Mouse (Mus musculus) midbrain, embryonic 15.5 days (tissue): ENCODE results near the gene Ctnnal1. TPM values are rescaled to one million over a fixed set of nuclear protein-coding genes. Genes with fewer than 3 reads are reported as not detected.

Experiments used
- ATAC-seq: fragments of 200-750 bp; cut with Nextera tagmentation; replicated peaks from 2 replicates; pipeline ENCODE4 v1.8.0; 2017; ENCODE audit warnings: moderate TSS enrichment
- H3K27ac ChIP-seq: fragments of 300-500 bp; sonication (generic); 2 replicates; pipeline ENCODE4 v1.5.1; 2015; ENCODE audit warnings: mild to moderate bottlenecking, inconsistent platforms
- H3K27me3 ChIP-seq: fragments of 300-500 bp; sonication (generic); replicated peaks from 2 replicates; pipeline ENCODE4 v1.6.1; 2015; ENCODE audit warnings: inconsistent platforms
- H3K36me3 ChIP-seq: fragments of 300-500 bp; sonication (generic); replicated peaks from 2 replicates; pipeline ENCODE4 v1.6.1; 2015; ENCODE audit warnings: inconsistent platforms
- H3K4me1 ChIP-seq: fragments of 300-500 bp; sonication (generic); 2 replicates; pipeline ENCODE4 v1.6.1; 2015; ENCODE audit warnings: inconsistent platforms
- H3K4me2 ChIP-seq: fragments of 300-500 bp; sonication (generic); 2 replicates; pipeline ENCODE4 v1.6.1; 2015; ENCODE audit warnings: inconsistent platforms, mild to moderate bottlenecking, moderate library complexity
- H3K4me3 ChIP-seq: fragments of 300-500 bp; sonication (generic); 2 replicates; pipeline ENCODE4 v1.5.1; 2015; ENCODE audit warnings: mild to moderate bottlenecking, inconsistent platforms
- H3K9ac ChIP-seq: fragments of 300-500 bp; sonication (generic); 2 replicates; pipeline ENCODE4 v1.6.1; 2015; ENCODE audit warnings: mild to moderate bottlenecking, inconsistent platforms
- H3K9me3 ChIP-seq: fragments of 300-500 bp; sonication (generic); 2 replicates; pipeline ENCODE4 v1.6.1; 2016; ENCODE audit warnings: inconsistent platforms
- WGBS: fragments of 180-500 bp; shearing (Covaris S2); methylation state at CpG from one replicate; pipeline ENCODE4 v1.1.7; 2015; ENCODE audit warnings: mixed read lengths; 5-methylcytosine and 5-hydroxymethylcytosine counted together
- polyA plus RNA-seq: library from polyadenylated mRNA; unstranded; fragments of >200 nt; fragmentation: Nextera tagmentation; extraction: Ambion mirVana; gene quantifications from 2 replicates; pipeline ENCODE4 v1.2.1, GENCODE M21; 2015

The Ctnnal1 gene
- polyA plus RNA-seq, 1 experiment from 2014 or later = 14.0 TPM

- no peak for ATAC-seq
- Histone ChIP-seq H3K4me1 (no peaks in the 10 kb centered on the region), H3K4me3 (no peak overlapping the region), H3K4me2 (no peak overlapping the region), H3K27me3 (no peaks in the 10 kb centered on the region), H3K9me3 (no peaks in the 10 kb centered on the region), H3K9ac (no peak overlapping the region), H3K36me3 (no peaks in the 10 kb centered on the region), H3K27ac (no peak overlapping the region)
- 97% methylated on average over 5 of the region's 5 CpGs for WGBS
These were observed 9.1 kb downstream of the Ctnnal1 start for GRCm38 (mm10) chr4:56855935-56856334.

DNA sequence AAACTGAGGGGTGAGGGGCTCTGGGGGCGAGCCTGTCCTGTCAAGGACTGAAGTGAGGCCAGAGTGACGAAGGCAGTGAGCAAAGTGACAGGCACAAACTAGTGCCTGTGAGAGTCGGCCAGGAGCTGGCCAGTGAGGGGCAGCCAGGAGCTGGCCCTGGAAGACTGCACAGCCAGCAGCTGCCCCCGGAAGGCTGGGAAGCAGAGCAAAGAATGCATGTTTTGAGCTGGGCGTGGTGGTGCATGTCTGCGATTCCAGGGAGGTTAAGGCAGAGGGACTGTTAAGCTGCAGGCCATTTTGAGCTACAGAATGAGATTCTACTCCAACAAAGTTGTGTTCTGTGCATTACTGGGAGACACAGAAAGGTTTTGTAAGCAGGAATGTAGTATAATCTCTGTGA lies 14.3 kb downstream of the Ctnnal1 start:
- 37% methylated on average over 6 of the region's 6 CpGs for WGBS
- ATAC-seq = no peak
- Histone ChIP-seq H3K9me3 (no peaks in the 10 kb centered on the region), H3K4me3 (no peak overlapping the region), H3K36me3 (0 out of 2 replicates have a peak, but pooled peaks cover under 1% of the 10 kb centered on the region), H3K4me1 (no peaks in the 10 kb centered on the region), H3K27ac (no peak overlapping the region), H3K9ac (no peak overlapping the region), H3K27me3 (no peaks in the 10 kb centered on the region), H3K4me2 (no peak overlapping the region)

DNA sequence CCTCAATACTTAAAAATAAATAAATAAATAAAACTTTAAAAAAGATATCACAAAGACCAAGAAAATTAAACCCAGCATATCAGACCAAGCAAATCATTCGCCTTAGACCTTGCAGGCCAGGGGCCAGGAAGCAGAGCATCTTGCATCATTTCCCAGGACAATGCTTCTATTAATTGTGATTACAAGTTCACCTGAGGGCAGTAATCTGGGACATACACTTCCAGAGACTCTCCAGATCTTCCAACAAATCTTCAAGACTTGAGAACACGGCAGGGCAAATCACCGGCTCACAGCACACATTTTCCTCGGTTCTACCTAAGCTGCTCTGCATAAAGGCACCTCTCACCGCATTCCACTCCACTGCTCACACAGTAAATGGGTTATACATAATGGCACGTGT lies 16.9 kb downstream of the Ctnnal1 start:
- no peak overlapping the region for H3K9ac ChIP-seq
- 83% methylated on average over 6 of the region's 6 CpGs for WGBS
- ATAC-seq = no peak

GRCm38 (mm10) chr4:56847400-56847799 lies 17.6 kb downstream of the Ctnnal1 start:
- ATAC-seq = no peak
- H3K9ac ChIP-seq = no peak overlapping the region
- no peak overlapping the region for H3K27ac ChIP-seq
- 0 out of 2 replicates have a peak, but pooled peaks cover 13% of the 10 kb centered on the region for H3K36me3 ChIP-seq
- no peaks in the 10 kb centered on the region for H3K4me1 ChIP-seq
- 82% methylated on average over 3 of the region's 3 CpGs for WGBS
- no peaks in the 10 kb centered on the region for H3K9me3 ChIP-seq
- H3K27me3 ChIP-seq = no peaks in the 10 kb centered on the region
- no peak overlapping the region for H3K4me2 ChIP-seq
- no peak overlapping the region for H3K4me3 ChIP-seq

More for the DNA sequence above, 16.9 kb downstream of the Ctnnal1 start:
- no peak overlapping the region for H3K27ac ChIP-seq
- H3K4me3 ChIP-seq = no peak overlapping the region
- H3K9me3 ChIP-seq = no peaks in the 10 kb centered on the region
- no peaks in the 10 kb centered on the region for H3K27me3 ChIP-seq
- no peak overlapping the region for H3K4me2 ChIP-seq
- H3K4me1 ChIP-seq = no peaks in the 10 kb centered on the region
- H3K36me3 ChIP-seq = 0 out of 2 replicates have a peak, but pooled peaks cover 11% of the 10 kb centered on the region

DNA sequence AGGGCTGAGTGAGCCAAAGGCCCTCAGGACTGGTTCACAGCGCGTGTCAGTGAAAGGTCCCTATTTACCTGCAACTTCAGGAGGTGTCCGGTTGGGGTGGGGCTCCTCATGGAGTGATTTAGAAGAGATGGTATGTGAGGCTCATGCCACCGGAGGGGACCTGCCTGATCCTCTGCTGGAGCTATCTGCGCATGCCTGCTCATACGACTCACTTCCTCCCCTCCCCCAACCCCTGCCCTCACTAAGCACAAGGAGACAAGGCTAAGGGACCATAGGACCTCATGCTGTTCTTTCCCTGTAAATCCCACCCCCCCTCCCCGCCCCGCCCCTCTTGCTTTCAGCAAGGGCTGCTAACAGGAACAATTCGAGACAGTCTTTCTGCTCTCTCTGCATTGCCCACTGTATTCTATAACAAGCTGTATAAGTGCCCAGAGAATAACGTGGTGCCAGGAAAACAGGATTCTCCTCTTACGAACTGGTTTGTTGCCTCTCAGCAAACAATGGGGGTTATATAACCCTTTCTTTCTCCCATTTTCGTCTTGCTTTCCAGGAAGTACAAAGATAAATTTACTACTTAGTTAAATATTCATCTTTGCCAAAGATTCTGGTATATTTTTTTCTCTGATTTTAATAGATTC lies 19.0 kb downstream of the Ctnnal1 start:
- Histone ChIP-seq H3K27ac (no peak overlapping the region), H3K4me3 (no peak overlapping the region), H3K27me3 (no peaks in the 10 kb centered on the region), H3K9me3 (no peaks in the 10 kb centered on the region), H3K9ac (no peak overlapping the region), H3K36me3 (0 out of 2 replicates have a peak, but pooled peaks cover 13% of the 10 kb centered on the region), H3K4me1 (no peaks in the 10 kb centered on the region), H3K4me2 (no peak overlapping the region)
- 56% methylated on average over 12 of the region's 12 CpGs for WGBS
- no peak; the same call in 1 of the 2 replicates for ATAC-seq

GRCm38 (mm10) chr4:56844911-56845310 lies 20.1 kb downstream of the Ctnnal1 start:
- no peak for ATAC-seq

DNA sequence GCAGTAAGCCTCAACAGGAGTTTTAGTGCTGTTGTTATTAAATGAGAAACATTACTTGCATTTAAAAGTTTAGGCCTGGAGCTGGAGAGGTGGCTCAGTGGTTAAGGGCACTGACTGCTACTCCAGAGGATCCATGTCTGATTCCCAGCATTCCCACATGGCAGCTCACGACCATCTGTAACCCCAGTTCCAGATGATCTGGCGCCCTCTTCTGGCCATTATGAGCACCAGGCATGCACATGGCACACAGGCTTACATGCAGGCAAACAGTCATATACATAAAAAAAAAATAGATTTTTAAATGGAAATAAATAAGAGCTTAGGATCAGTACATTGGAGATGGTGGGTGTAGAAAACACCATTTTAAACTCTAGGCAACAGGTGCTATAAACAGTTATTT lies 21.0 kb downstream of the Ctnnal1 start:
- 0 out of 2 replicates have a peak, but pooled peaks cover 13% of the 10 kb centered on the region for H3K36me3 ChIP-seq
- H3K27me3 ChIP-seq = no peaks in the 10 kb centered on the region
- H3K4me2 ChIP-seq = no peak overlapping the region
- no peak overlapping the region for H3K9ac ChIP-seq
- no peaks in the 10 kb centered on the region for H3K4me1 ChIP-seq
- no peak overlapping the region for H3K27ac ChIP-seq
- no peaks in the 10 kb centered on the region for H3K9me3 ChIP-seq
- H3K4me3 ChIP-seq = no peak overlapping the region
- 93% methylated on average over 2 of the region's 2 CpGs for WGBS
- ATAC-seq = no peak

More at GRCm38 (mm10) chr4:56844911-56845310, 20.1 kb downstream of the Ctnnal1 start:
- 93% methylated on average over 4 of the region's 4 CpGs for WGBS
- Histone ChIP-seq H3K36me3 (0 out of 2 replicates have a peak, but pooled peaks cover 13% of the 10 kb centered on the region), H3K4me1 (no peaks in the 10 kb centered on the region), H3K4me2 (no peak overlapping the region), H3K27ac (no peak overlapping the region), H3K9ac (no peak overlapping the region), H3K9me3 (no peaks in the 10 kb centered on the region), H3K4me3 (no peak overlapping the region), H3K27me3 (no peaks in the 10 kb centered on the region)

DNA sequence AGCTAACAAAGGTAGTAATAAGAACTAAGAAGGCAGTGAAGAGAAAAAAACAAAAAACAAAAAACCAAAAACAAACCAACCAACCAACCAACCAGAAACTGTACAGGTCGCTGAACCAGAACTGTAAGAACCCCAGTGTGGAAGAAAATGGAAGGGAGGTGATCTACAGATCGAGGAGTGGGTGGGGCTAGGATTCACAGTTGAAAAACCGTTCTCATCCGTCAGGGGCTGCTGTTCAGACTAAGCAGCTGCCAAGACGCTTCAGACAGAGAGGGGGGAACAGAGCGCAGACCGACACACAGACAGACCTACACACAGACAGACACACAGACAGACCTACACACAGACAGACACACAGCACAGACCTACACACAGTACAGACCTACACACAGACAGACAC lies 22.5 kb downstream of the Ctnnal1 start:
- no peaks in the 10 kb centered on the region for H3K4me1 ChIP-seq
- H3K36me3 ChIP-seq = peaks cover 15% of the 10 kb centered on the region; the same call in 1 of the 2 replicates
- H3K4me3 ChIP-seq = no peak overlapping the region
- no peaks in the 10 kb centered on the region for H3K9me3 ChIP-seq
- no peak overlapping the region for H3K9ac ChIP-seq
- ATAC-seq = no peak
- H3K4me2 ChIP-seq = no peak overlapping the region
- no peak overlapping the region for H3K27ac ChIP-seq
- no peaks in the 10 kb centered on the region for H3K27me3 ChIP-seq
- WGBS = 80% methylated on average over 7 of the region's 7 CpGs

DNA sequence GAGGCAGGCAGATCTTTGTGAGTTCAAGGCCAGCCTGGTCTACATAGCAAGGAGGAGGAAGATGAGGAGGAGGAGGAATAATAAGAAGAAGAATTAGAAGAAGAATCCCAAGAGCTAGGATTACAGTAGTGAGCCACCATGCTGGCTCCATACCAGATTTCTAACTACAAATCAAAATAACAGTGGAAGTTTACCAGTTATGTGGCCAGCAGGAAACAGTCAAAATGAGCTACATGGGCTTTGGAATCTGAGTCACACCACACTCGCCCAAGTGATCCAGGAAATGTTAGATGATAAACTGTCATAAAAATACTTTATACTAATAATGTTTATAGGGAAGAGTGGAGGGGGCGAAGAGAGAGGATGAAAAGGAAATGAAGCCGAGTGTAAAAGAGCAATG lies 24.7 kb downstream of the Ctnnal1 start:
- Histone ChIP-seq H3K9ac (no peak overlapping the region), H3K27ac (no peak overlapping the region), H3K4me2 (no peak overlapping the region), H3K36me3 (peaks cover 24% of the 10 kb centered on the region; the same call in 1 of the 2 replicates), H3K9me3 (no peaks in the 10 kb centered on the region), H3K4me1 (no peaks in the 10 kb centered on the region), H3K4me3 (no peak overlapping the region), H3K27me3 (no peaks in the 10 kb centered on the region)
- 88% methylated on average over 3 of the region's 3 CpGs for WGBS
- no peak for ATAC-seq

GRCm38 (mm10) chr4:56837661-56838060 lies 27.3 kb downstream of the Ctnnal1 start:
- no peak overlapping the region for H3K27ac ChIP-seq
- WGBS = 83% methylated on average over 6 of the region's 6 CpGs
- peaks cover 25% of the 10 kb centered on the region; the same call in 1 of the 2 replicates for H3K36me3 ChIP-seq
- no peak overlapping the region for H3K4me2 ChIP-seq
- H3K4me1 ChIP-seq = no peaks in the 10 kb centered on the region
- H3K27me3 ChIP-seq = no peaks in the 10 kb centered on the region
- H3K9me3 ChIP-seq = no peaks in the 10 kb centered on the region
- no peak overlapping the region for H3K9ac ChIP-seq
- H3K4me3 ChIP-seq = no peak overlapping the region
- no peak for ATAC-seq

- Histone ChIP-seq H3K36me3 (peaks cover 26% of the 10 kb centered on the region; the same call in 1 of the 2 replicates), H3K27ac (no peak overlapping the region), H3K4me2 (no peak overlapping the region), H3K27me3 (no peaks in the 10 kb centered on the region), H3K9me3 (no peaks in the 10 kb centered on the region), H3K4me3 (no peak overlapping the region), H3K4me1 (no peaks in the 10 kb centered on the region), H3K9ac (no peak overlapping the region)
- 84% methylated on average over 7 of the region's 7 CpGs for WGBS
- no peak for ATAC-seq
These were observed 33.0 kb downstream of the Ctnnal1 start for GRCm38 (mm10) chr4:56831998-56832397.

GRCm38 (mm10) chr4:56831013-56831609 lies 33.9 kb downstream of the Ctnnal1 start:
- no peaks in the 10 kb centered on the region for H3K27me3 ChIP-seq
- WGBS = 62% methylated on average over 13 of the region's 13 CpGs
- no peaks in the 10 kb centered on the region for H3K9me3 ChIP-seq
- H3K4me3 ChIP-seq = no peak overlapping the region
- ATAC-seq = no peak
- no peak overlapping the region for H3K4me2 ChIP-seq
- no peak overlapping the region for H3K9ac ChIP-seq
- H3K36me3 ChIP-seq = peaks cover 18% of the 10 kb centered on the region; the same call in 1 of the 2 replicates
- H3K4me1 ChIP-seq = no peaks in the 10 kb centered on the region
- no peak overlapping the region for H3K27ac ChIP-seq

- H3K27me3 ChIP-seq = no peaks in the 10 kb centered on the region
- H3K27ac ChIP-seq = no peak overlapping the region
- H3K9ac ChIP-seq = no peak overlapping the region
- 53% methylated on average over 7 of the region's 7 CpGs for WGBS
- H3K4me1 ChIP-seq = no peaks in the 10 kb centered on the region
- no peak overlapping the region for H3K4me3 ChIP-seq
- H3K36me3 ChIP-seq = peaks cover 11% of the 10 kb centered on the region; the same call in 1 of the 2 replicates
- H3K4me2 ChIP-seq = no peak overlapping the region
- H3K9me3 ChIP-seq = no peaks in the 10 kb centered on the region
- ATAC-seq = no peak
These were observed 35.5 kb downstream of the Ctnnal1 start for GRCm38 (mm10) chr4:56829511-56829921.
